Mouse (Mus musculus) C2C12 (cell line): ENCODE results near the gene Dgkg.

ENCODE experiments used
- CTCF ChIP-seq: IDR thresholded peaks from one replicate; pipeline ENCODE4 v1.5.1; 2011; ENCODE audit not compliant: control insufficient read depth, insufficient read depth, insufficient read length
- MYOG ChIP-seq: IDR thresholded peaks from one replicate; pipeline ENCODE4 v1.6.1; 2011; ENCODE audit not compliant: control insufficient read depth, insufficient read length; ENCODE audit errors: extremely low read depth

GRCm38 (mm10) chr16:22428853-22429341 lies 228.1 kb downstream of the Dgkg start:
- TF ChIP-seq CTCF (no peak), MYOG (no peak)
